Mouse (Mus musculus): ENCODE measurements around the gene Zfp583.

DNA sequence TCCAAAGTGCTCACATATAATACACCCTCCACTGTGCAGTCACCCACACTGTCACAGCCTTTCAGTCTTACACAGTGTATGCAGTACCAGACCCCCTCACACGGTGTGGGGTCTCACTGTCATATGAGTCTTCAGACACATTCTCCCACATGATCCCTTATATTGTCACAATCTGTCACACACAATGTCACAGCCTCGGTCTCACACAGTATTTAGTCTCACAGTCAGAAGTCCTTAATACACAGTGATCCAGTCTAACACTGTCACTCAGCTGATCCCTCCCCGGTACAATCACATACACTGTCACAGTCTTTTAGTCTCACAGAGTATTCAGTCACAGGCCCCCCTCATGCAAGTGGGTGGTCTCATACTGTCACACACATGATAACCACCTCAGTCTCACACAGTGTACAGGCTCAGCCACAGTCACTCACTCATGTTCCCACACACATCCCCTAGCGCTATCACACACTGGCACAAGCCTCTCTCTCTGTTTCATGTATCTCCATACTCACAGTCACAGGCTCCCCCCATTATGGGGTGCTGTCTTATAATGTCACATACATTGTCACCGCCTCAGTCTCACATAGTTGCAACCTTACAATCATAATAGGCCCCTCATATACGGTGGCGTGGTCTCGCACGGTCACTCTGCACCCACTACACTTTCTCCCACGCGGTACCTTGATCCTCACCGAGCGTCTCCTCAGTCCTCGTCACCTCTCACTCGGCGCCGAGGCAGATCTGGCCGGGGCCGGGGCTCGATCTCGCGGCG, 440 bp downstream of the Zfp583 start:
- TF ChIP-seq CTCF (IDR thresholded peaks at IDR 0.05; ENCODE audit: low read depth, low read length): no peak
- TF ChIP-seq POLR2A (IDR thresholded peaks at IDR 0.05; ENCODE audit: borderline replicate concordance, low read depth, low read length): no peak

All from bone marrow macrophage, adult 2 months (primary cell).